30 mouse cellular contexts compared by ENCODE assay signal in the genomic region with DNA sequence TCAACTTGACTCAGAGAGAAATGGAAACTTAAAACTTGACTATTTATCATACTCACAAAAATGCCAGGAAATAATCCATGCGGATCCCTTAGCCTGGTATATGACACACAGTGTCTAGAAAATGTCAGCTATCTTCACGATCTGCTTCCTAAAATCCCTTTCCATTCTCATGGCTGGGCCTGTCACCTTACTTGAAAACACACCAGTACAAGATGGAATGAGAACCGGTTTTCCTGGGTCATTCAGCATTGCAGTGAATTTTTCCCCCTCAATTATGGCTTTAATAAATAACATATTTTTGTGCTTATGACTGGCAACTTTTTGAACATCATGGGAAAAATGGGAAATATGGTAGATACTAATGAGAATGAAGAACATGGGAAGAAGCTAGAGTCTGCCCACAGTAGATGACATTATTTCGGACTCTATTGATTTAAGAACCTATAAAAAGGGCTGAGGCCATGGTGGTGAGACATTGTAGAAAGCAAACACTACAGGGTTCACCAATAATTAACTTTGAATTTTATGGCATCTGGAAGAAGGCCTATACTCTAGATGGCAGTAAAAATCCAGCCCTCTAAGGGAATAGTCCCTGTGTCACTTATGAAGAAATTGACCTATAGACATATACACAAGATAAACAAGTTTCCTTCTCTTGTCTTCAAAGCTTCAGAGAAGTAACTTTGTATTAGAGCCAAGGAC.
A peak's percentile ranks its signal among the peaks of the same experiment; 100 is the strongest.
DNase-seq lines count a peak whose midpoint lies in the region; ATAC-seq and TF ChIP-seq lines count a peak whose summit lies in the region.
"Had no signal": no experiment of that assay in that cellular context is flagged by ENCODE, and none has a peak within 500 bp of the region (broad histone marks: within the 10 kb centered on the region; RNA-seq: fewer than 3 reads in every experiment).

No protein-coding gene starts in this region.

- no peaks in the 10 kb centered on the region for H3K36me3 ChIP-seq in stomach, embryonic 15.5 days
- H3K36me3 ChIP-seq in stomach, postnatal 0 days (ENCODE audit: control insufficient read depth, insufficient read depth, low read length), result no peaks in the 10 kb centered on the region
- H3K36me3 ChIP-seq: hindbrain, embryonic 12.5 days; limb, embryonic 10.5 days; limb, embryonic 15.5 days; liver, embryonic 13.5 days; midbrain, embryonic 12.5 days; neural tube, embryonic 12.5 days had no signal

- no peak for ATAC-seq in stomach, embryonic 15.5 days (ENCODE audit: insufficient read depth, low FRiP score, low read depth)
- ATAC-seq in stomach, postnatal 0 days (ENCODE audit: low FRiP score, low TSS enrichment), result no peak
- ATAC-seq: CD4-positive, CD25-positive, alpha-beta regulatory T cell, adult 4 months; forebrain, embryonic 14.5 days; hindbrain, postnatal 0 days; lung, postnatal 0 days had no signal

- peak overlapping the region; percentile 54; the same call in 1 of the 2 replicates for H3K27ac ChIP-seq in stomach, embryonic 15.5 days
- no peak overlapping the region for H3K27ac ChIP-seq in stomach, postnatal 0 days (replicated peaks)
- H3K27ac ChIP-seq: hindbrain, embryonic 12.5 days; hindbrain, postnatal 0 days; limb, embryonic 10.5 days; limb, embryonic 15.5 days; liver, embryonic 13.5 days; midbrain, embryonic 12.5 days; neural tube, embryonic 12.5 days had no signal

- DNase-seq in kidney, adult 9 months, result peak; percentile 59
- DNase-seq in kidney, postnatal 10 days, result no peak
- DNase-seq in stomach, postnatal 0 days (ENCODE audit: low spot score), result no peak
- DNase-seq in kidney, postnatal 14 days, result peak; percentile 37
- no peak for DNase-seq in left cerebral cortex, postnatal 36 days (ENCODE audit: low spot score in 2 of 2)
- DNase-seq in right cerebral cortex, postnatal 10 days (ENCODE audit: low spot score in 2 of 2), result no peak
- DNase-seq: adrenal gland, postnatal 25 days; cerebellum, adult 11-12 months; cerebellum, postnatal 10 days; gastrocnemius, postnatal 14 days; heart, postnatal 36 days; layer of hippocampus, postnatal 36 days; liver, embryonic 13.5 days; lung, adult 18-20 months; lung, postnatal 4 days; thymus, adult 2 months; thymus, postnatal 36 days had no signal

- no peak for TF ChIP-seq CTCF in stomach, postnatal 0 days (IDR thresholded peaks at IDR 0.05; ENCODE audit: low read depth)

- no peak overlapping the region for H3K4me2 ChIP-seq in stomach, embryonic 15.5 days
- no peak overlapping the region for H3K4me2 ChIP-seq in stomach, postnatal 0 days (replicated peaks; ENCODE audit: low read depth)
- H3K4me2 ChIP-seq: heart, embryonic 11.5 days; hindbrain, embryonic 12.5 days; limb, embryonic 15.5 days; liver, embryonic 13.5 days; midbrain, embryonic 12.5 days; neural tube, embryonic 12.5 days had no signal

- H3K9ac ChIP-seq in stomach, embryonic 15.5 days, result no peak overlapping the region
- no peak overlapping the region for H3K9ac ChIP-seq in stomach, postnatal 0 days (ENCODE audit: low read length)
- H3K9ac ChIP-seq: hindbrain, embryonic 12.5 days; limb, embryonic 15.5 days; liver, embryonic 13.5 days; midbrain, embryonic 12.5 days; neural tube, embryonic 12.5 days had no signal

- WGBS in stomach, embryonic 15.5 days, result 72% methylated on average over 4 of the region's 4 CpGs
- WGBS in stomach, postnatal 0 days, result 62% methylated on average over 4 of the region's 4 CpGs

- no peak overlapping the region for H3K4me3 ChIP-seq in stomach, embryonic 15.5 days (replicated peaks)
- H3K4me3 ChIP-seq in stomach, postnatal 0 days (ENCODE audit: low read depth, low read length), result no peak overlapping the region
- H3K4me3 ChIP-seq: hindbrain, embryonic 12.5 days; limb, embryonic 10.5 days; limb, embryonic 15.5 days; liver, embryonic 13.5 days; megakaryocyte, embryonic 14.5 days; midbrain, embryonic 12.5 days; myocyte; neural tube, embryonic 12.5 days had no signal

- peaks cover 17% of the 10 kb centered on the region for H3K4me1 ChIP-seq in stomach, embryonic 15.5 days
- 0 out of 2 replicates have a peak, but pooled peaks cover 2% of the 10 kb centered on the region for H3K4me1 ChIP-seq in stomach, postnatal 0 days (replicated peaks; ENCODE audit: control insufficient read depth, insufficient read depth)
- H3K4me1 ChIP-seq: liver, embryonic 13.5 days; megakaryocyte, embryonic 14.5 days had no signal

- TF ChIP-seq EP300 in stomach, postnatal 0 days (optimal IDR thresholded peaks at IDR 0.05), result no peak

- no peaks in the 10 kb centered on the region for H3K9me3 ChIP-seq in stomach, embryonic 15.5 days
- no peaks in the 10 kb centered on the region for H3K9me3 ChIP-seq in stomach, postnatal 0 days (ENCODE audit: control insufficient read depth, low read length)
- H3K9me3 ChIP-seq: hindbrain, embryonic 12.5 days; limb, embryonic 10.5 days; limb, embryonic 15.5 days; liver, embryonic 13.5 days; megakaryocyte, embryonic 14.5 days; midbrain, embryonic 12.5 days; neural tube, embryonic 12.5 days had no signal

- H3K27me3 ChIP-seq in stomach, embryonic 15.5 days (replicated peaks), result no peaks in the 10 kb centered on the region
- no peaks in the 10 kb centered on the region for H3K27me3 ChIP-seq in stomach, postnatal 0 days (ENCODE audit: control insufficient read depth, insufficient read depth, low read length)
- H3K27me3 ChIP-seq: hindbrain, embryonic 12.5 days; limb, embryonic 15.5 days; liver, embryonic 13.5 days; megakaryocyte, embryonic 14.5 days; neural tube, embryonic 12.5 days had no signal

- intact Hi-C loops in left cerebral cortex, postnatal 36 days (cut with DNase I), result no loop called here

Comparison
In these comparisons a context has a peak if more than half of its experiments do, and no peak if none do; other contexts are left out.
1. DNase-seq: peak in kidney, adult 9 months (single experiment) and kidney, postnatal 14 days (single experiment); none in kidney, postnatal 10 days (single experiment), stomach, postnatal 0 days (single experiment), left cerebral cortex, postnatal 36 days (0 of 2) and right cerebral cortex, postnatal 10 days (0 of 2).